Mouse (Mus musculus) left cerebral cortex, postnatal 4 days (tissue): ENCODE measurements around the gene Ablim1. TPM values are rescaled to one million over a fixed set of nuclear protein-coding genes. Genes with fewer than 3 reads are reported as not detected.

ENCODE experiments used
- DNase-seq: peaks from one replicate; pipeline ENCODE4 v3.0.0-alpha.2; 2022
- intact Hi-C: fragments of 180-260 bp; cut with DNase I; formaldehyde crosslinking; loops from one replicate; pipeline ENCODE4 v1.15.1; 2025
- total RNA-seq, 2 experiments: library from RNA; stranded (reverse); gene quantifications; 2 replicates each; pipeline ENCODE4 v1.2.3; 2021

Gene Ablim1
- total RNA-seq, 2 experiments from 2014 or later = 204 to 208 TPM

GRCm38 (mm10) chr19:57235931-57236330 is 78.8 kb downstream of the Ablim1 start:
- no peak for DNase-seq
- intact Hi-C loops = no loop called here

GRCm38 (mm10) chr19:57230996-57231395 is 83.7 kb downstream of the Ablim1 start:
- intact Hi-C loops = no loop called here

GRCm38 (mm10) chr19:57229161-57229560 is 85.6 kb downstream of the Ablim1 start:
- intact Hi-C loops = no loop called here
- no peak for DNase-seq

More at GRCm38 (mm10) chr19:57230996-57231395, 83.7 kb downstream of the Ablim1 start:
- DNase-seq = no peak

- intact Hi-C loops = no loop called here
These were observed 86.1 kb downstream of the Ablim1 start for GRCm38 (mm10) chr19:57228576-57228975.

GRCm38 (mm10) chr19:57224390-57224789 is 90.3 kb downstream of the Ablim1 start:
- DNase-seq = no peak
- intact Hi-C loops = no loop called here

More at GRCm38 (mm10) chr19:57228576-57228975, 86.1 kb downstream of the Ablim1 start:
- no peak for DNase-seq

- DNase-seq = no peak
- intact Hi-C loops = no loop called here
These were observed 91.0 kb downstream of the Ablim1 start for GRCm38 (mm10) chr19:57223686-57224085.

- DNase-seq = no peak
- intact Hi-C loops = no loop called here
These were observed 92.1 kb downstream of the Ablim1 start for GRCm38 (mm10) chr19:57222657-57223056.

- intact Hi-C loops = no loop called here
- DNase-seq = no peak
These were observed 93.0 kb downstream of the Ablim1 start for GRCm38 (mm10) chr19:57221684-57222235.

- intact Hi-C loops = no loop called here
- no peak for DNase-seq
These were observed 95.0 kb downstream of the Ablim1 start for GRCm38 (mm10) chr19:57219758-57220157.

GRCm38 (mm10) chr19:57217161-57217560 is 97.6 kb downstream of the Ablim1 start:
- intact Hi-C loops = no loop called here

GRCm38 (mm10) chr19:57215527-57215926 is 99.2 kb downstream of the Ablim1 start:
- intact Hi-C loops = no loop called here
- DNase-seq = no peak

More at GRCm38 (mm10) chr19:57217161-57217560, 97.6 kb downstream of the Ablim1 start:
- no peak for DNase-seq

- DNase-seq = no peak
- intact Hi-C loops = no loop called here
These were observed 102.3 kb downstream of the Ablim1 start for GRCm38 (mm10) chr19:57212406-57212805.

GRCm38 (mm10) chr19:57211444-57212111 is 103.1 kb downstream of the Ablim1 start:
- peak; percentile 50 for DNase-seq
- intact Hi-C loops = no loop called here

- intact Hi-C loops = no loop called here
- DNase-seq = no peak
These were observed 103.8 kb downstream of the Ablim1 start for GRCm38 (mm10) chr19:57210924-57211323.

- no peak for DNase-seq
- intact Hi-C loops = no loop called here
These were observed 110.6 kb downstream of the Ablim1 start for GRCm38 (mm10) chr19:57204101-57204500.

- intact Hi-C loops = no loop called here
- DNase-seq = no peak
These were observed 112.2 kb downstream of the Ablim1 start for GRCm38 (mm10) chr19:57202554-57202953.

- no peak for DNase-seq
These were observed 113.6 kb downstream of the Ablim1 start for GRCm38 (mm10) chr19:57201090-57201483.

GRCm38 (mm10) chr19:57200477-57201089 is 114.1 kb downstream of the Ablim1 start:
- DNase-seq = no peak
- intact Hi-C loops = no loop called here

More at GRCm38 (mm10) chr19:57201090-57201483, 113.6 kb downstream of the Ablim1 start:
- intact Hi-C loops = no loop called here

GRCm38 (mm10) chr19:57199361-57199760 is 115.4 kb downstream of the Ablim1 start:
- intact Hi-C loops = loop anchor here (10.0 kb wide), 1 partner anchor 115 kb away; the partner anchor contains the start of gene Ablim1
- DNase-seq = no peak

GRCm38 (mm10) chr19:57198531-57198930 is 116.2 kb downstream of the Ablim1 start:
- no peak for DNase-seq
- intact Hi-C loops = loop anchor here (10.0 kb wide), 1 partner anchor 116 kb away; the partner anchor contains the start of gene Ablim1

GRCm38 (mm10) chr19:57198029-57198428 is 116.7 kb downstream of the Ablim1 start:
- intact Hi-C loops = loop anchor here (10.0 kb wide), 1 partner anchor 117 kb away; the partner anchor contains the start of gene Ablim1
- no peak for DNase-seq
